Comparison of ENCODE assay signal across 8 mouse cellular contexts in genomic region chr7:62463878-62464755, GRCm38 (mm10). TPM values are rescaled to one million over a fixed set of nuclear protein-coding genes. Genes with fewer than 3 reads are reported as not detected.
A peak's percentile ranks its signal among the peaks of the same experiment; 100 is the strongest.
DNase-seq lines count a peak whose midpoint lies in the region; ATAC-seq and TF ChIP-seq lines count a peak whose summit lies in the region.

TSS of gene Peg12 (minus strand) at chr7:62464510.

- ATAC-seq in hindbrain, postnatal 0 days, result peak; percentile 85

- intact Hi-C loops in left cerebral cortex, postnatal 36 days (cut with DNase I), result no loop called here

- H3K9me3 ChIP-seq in hindbrain, postnatal 0 days (ENCODE audit: low read length), result peaks cover 2% of the 10 kb centered on the region; the same call in 1 of the 2 replicates

- peak within 1 kb of the TSS; percentile 57 for H3K9ac ChIP-seq in hindbrain, postnatal 0 days (replicated peaks; ENCODE audit: low read length)

- peak; percentile 61 for TF ChIP-seq CTCF in hindbrain, postnatal 0 days (IDR thresholded peaks at IDR 0.05; ENCODE audit: low read depth)
- TF ChIP-seq CTCF in small intestine, adult 2 months (IDR thresholded peaks at IDR 0.05; ENCODE audit: extremely low read depth, insufficient read length, insufficient replicate concordance, low read depth, low read length), result no peak

- peak; percentile 36 to 59 for DNase-seq in adrenal gland, adult 18-20 months (ENCODE audit: low spot score in 2 of 2)
- DNase-seq in cerebellum, postnatal 25 days, result peak; percentile 17 to 40
- peak; percentile 68 for DNase-seq in gastrocnemius, postnatal 10 days
- DNase-seq in hindbrain, postnatal 0 days (ENCODE audit: low spot score), result peak; percentile 71
- DNase-seq in left cerebral cortex, postnatal 36 days (ENCODE audit: low spot score in 2 of 2), result peak; percentile 7 to 10
- DNase-seq in mesoderm, embryonic 11.5 days (ENCODE audit: low read depth, low spot score), result peak; percentile 69
- DNase-seq in T-cell, adult 2 months (ENCODE audit: low spot score), result no peak

- no peaks in the 10 kb centered on the region for H3K27me3 ChIP-seq in hindbrain, postnatal 0 days (ENCODE audit: insufficient read depth, low read length)
- no peaks in the 10 kb centered on the region for H3K27me3 ChIP-seq in small intestine, adult 2 months (ENCODE audit: control insufficient read depth, insufficient read depth, low read length)

- no peak for TF ChIP-seq POLR2A in small intestine, adult 2 months (IDR thresholded peaks at IDR 0.05; ENCODE audit: low read depth, low read length)

- H3K4me2 ChIP-seq in hindbrain, postnatal 0 days (ENCODE audit: low read depth, low read length), result peak within 1 kb of the TSS; percentile 70

- no peaks in the 10 kb centered on the region for H3K4me1 ChIP-seq in hindbrain, postnatal 0 days (ENCODE audit: insufficient read depth, low read length)
- no peaks in the 10 kb centered on the region for H3K4me1 ChIP-seq in small intestine, adult 2 months (ENCODE audit: control insufficient read depth, insufficient read depth, insufficient read length, low read length)

- H3K36me3 ChIP-seq in hindbrain, postnatal 0 days (ENCODE audit: insufficient read depth, low read length), result no peaks in the 10 kb centered on the region
- no peaks in the 10 kb centered on the region for H3K36me3 ChIP-seq in small intestine, adult 2 months (ENCODE audit: control insufficient read depth, insufficient read depth, low read length)

- H3K4me3 ChIP-seq in hindbrain, postnatal 0 days (ENCODE audit: low read length), result peak within 1 kb of the TSS; percentile 50
- peak within 1 kb of the TSS; percentile 56 for H3K4me3 ChIP-seq in small intestine, adult 2 months (ENCODE audit: low read depth, low read length)

- 28% methylated on average over 73 of the region's 82 CpGs for WGBS in hindbrain, postnatal 0 days
- 21% methylated on average over 82 of the region's 82 CpGs for WGBS in small intestine, adult 2 months

- H3K27ac ChIP-seq in hindbrain, postnatal 0 days, result peak within 1 kb of the TSS; percentile 67
- no peak within 1 kb of the TSS for H3K27ac ChIP-seq in small intestine, adult 2 months (ENCODE audit: insufficient read depth, low read depth, low read length)

RNA-seq across cellular contexts. Expression of gene Peg12, which starts in this region (rescaled TPM):
- total RNA-seq in adrenal gland, adult 18-20 months (2021), result 1 to 10 TPM in 1 of 2 experiments, under 1 TPM in 1; 0.64 to 1.1 TPM
- 1 to 10 TPM; 4.4 to 7.1 TPM for total RNA-seq in gastrocnemius, postnatal 10 days (2021)
- total RNA-seq in hindbrain, postnatal 0 days (2014; rRNA removed), result 6.5 and 10.1 TPM in 2 replicates
- polyA plus RNA-seq in hindbrain, postnatal 0 days (2015; fragmentation: Nextera tagmentation; extraction: Ambion mirVana), result 10.3 and 11.5 TPM in 2 replicates
- under 1 TPM; 0.39 TPM for total RNA-seq in left cerebral cortex, postnatal 36 days (2021)
- 0.17 and 0.47 TPM in 2 replicates for polyA plus RNA-seq in small intestine, adult 2 months (2012; rRNA removed)

Comparison
In these comparisons a context has a peak if more than half of its experiments do, and no peak if none do; other contexts are left out.
1. Peak in DNase-seq in left cerebral cortex, postnatal 36 days; RNA of the gene not detected or under 1 TPM.